Mouse (Mus musculus) adrenal gland, postnatal 25 days (tissue): ENCODE results near the gene Eef1akmt4. TPM values are rescaled to one million over a fixed set of nuclear protein-coding genes. Genes with fewer than 3 reads are reported as not detected.

Source experiments
- DNase-seq: peaks from one replicate; pipeline ENCODE4 v3.0.0; 2021; ENCODE audit warnings: mixed read lengths
- long read RNA-seq: library from polyadenylated mRNA; stranded (forward); transcript quantifications from one replicate; pipeline ENCODE4 v2.0.0, GENCODE M21; 2021
- total RNA-seq: library from RNA; stranded (reverse); gene quantifications from 2 replicates; pipeline ENCODE4 v1.2.3, GENCODE M21; 2021

Gene Eef1akmt4
- total RNA-seq, result 7.2 and 9.1 TPM in 2 replicates
- long read RNA-seq, transcript Eef1akmt4-201 (3 exons, 1,134 nt), result major isoform, 17 of 19 reads
- long read RNA-seq, partial matches to known transcripts, result 1 of 19 reads
- long read RNA-seq, other reads (novel, unspliced or antisense), result 1 of 19 reads

DNA sequence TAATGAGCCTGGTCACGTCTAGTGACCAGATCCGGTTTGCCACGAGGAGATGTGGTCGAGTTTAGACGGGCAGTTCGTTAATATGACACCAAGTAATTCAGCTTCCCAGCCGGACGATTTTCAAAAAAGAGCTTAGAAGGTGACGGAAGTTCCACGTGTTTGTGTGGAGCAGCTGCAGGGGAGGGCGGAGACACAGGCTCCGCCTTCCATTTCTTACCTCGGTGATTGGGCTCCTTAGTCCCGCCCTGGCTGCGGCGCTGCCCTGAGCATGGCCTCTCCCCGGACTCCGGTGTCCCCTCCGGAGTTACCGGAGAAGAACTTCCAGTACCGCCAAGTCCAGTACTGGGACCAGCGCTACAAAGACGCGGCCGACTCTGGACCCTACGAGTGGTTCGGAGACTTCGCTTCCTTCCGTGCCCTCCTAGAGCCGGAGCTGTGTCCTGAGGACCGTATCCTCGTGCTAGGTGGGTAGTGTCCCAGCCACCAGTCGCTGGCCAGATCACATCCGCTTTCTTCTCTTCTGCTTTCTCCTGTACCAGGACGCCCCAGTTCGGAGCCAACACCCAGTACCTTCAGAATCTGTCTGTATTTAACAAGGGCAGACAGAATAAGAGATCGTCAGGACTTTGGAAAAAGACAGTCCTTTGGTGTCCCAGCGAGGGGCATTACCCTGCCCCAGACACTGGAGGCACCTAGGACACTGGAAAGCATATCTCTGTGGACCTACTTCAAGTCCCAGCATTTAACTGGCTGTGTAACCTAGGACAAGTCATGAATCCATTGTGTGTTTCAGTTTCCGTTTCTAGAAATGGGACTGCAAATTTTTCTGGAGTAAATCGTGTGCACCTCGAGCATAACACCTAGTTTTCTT lies at the start of gene Eef1akmt4, which contains the start of the genes Gm49333 and Alg3:
Eef1akmt4 (plus strand) TSS at position 237 of the 871 bp plus-strand sequence.
Gm49333 (plus strand) TSS at position 254 of the 871 bp plus-strand sequence.
Alg3 (minus strand) TSS at position 379 of the 871 bp plus-strand sequence.
- peak; percentile 85 for DNase-seq

DNA sequence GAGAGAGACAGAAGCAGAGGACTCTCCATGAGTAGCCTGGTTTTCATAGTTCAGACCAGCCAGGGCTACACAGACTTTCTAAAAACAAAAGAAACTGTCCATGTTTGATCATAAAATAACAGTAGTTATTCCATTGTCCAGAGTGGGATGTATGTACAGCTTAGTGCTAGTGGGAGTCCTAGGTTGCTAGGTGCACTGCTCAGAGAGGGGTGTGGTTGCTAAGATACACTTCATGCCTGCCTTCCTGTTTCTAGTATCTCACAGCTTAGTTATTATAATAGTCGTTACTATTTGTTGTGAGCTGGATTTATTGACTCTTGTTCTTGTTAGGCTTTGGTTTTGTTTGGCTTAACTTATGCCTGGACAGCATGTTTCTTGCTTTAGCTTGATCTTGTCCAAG lies 46.3 kb upstream of the Eef1akmt4 start:
- DNase-seq, result no peak

DNA sequence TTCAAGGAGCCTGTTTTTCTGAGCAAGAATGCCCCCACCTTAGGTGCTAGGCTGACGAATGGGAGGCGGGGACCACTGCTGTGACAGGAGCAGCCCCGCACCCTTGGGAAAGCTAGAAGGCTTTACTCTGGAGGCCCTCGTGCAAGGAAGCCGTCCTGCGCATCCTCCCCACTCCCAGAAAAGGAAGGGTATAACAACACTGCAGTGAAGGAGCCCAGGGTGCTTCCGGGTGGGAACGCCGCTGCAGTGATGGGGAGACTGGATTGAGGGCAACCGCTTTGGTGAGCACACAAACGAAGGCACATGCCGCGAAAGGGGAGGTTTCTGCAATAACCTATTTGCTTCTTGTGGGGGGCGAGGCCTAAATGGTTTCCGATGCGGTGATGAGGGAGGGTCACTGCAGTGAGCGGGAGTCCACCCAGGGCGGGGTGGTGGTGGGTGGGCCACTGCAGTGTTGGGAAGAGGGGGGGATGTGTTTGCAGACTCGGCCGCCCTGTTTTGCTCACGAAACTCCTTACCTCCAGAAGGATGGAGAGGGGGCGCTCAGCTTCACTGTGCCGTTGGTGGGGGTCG lies 21.9 kb upstream of the Eef1akmt4 start, which contains the start of gene Vwa5b2:
Vwa5b2 (plus strand) TSS at position 106 of the 573 bp plus-strand sequence.
- no peak for DNase-seq

- peak; percentile 36 for DNase-seq
Observed at GRCm38 (mm10) chr16:20589939-20590679, 21.3 kb upstream of the Eef1akmt4 start.

DNA sequence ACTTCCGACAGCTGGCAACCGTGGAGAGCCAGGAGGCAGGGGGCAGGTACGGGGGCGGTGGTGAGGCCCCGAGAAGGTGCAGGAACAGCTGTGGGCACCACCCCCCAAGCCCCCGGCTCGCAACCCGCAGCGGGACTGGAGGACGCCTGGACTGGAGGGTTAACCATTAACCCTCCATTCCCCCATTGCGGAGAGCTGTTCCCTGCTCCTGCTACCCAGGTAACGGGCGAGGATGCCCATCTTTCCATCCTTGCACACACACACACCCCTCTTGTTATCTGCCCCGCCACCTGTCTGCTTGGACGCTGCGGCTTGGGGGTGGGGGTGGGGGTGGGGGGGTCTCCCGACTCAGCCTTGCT lies 20.7 kb upstream of the Eef1akmt4 start:
- no peak for DNase-seq

GRCm38 (mm10) chr16:20591076-20591705 lies 20.2 kb upstream of the Eef1akmt4 start:
- no peak for DNase-seq

- DNase-seq, result no peak
Observed at GRCm38 (mm10) chr16:20595060-20595673, 16.2 kb upstream of the Eef1akmt4 start.

DNA sequence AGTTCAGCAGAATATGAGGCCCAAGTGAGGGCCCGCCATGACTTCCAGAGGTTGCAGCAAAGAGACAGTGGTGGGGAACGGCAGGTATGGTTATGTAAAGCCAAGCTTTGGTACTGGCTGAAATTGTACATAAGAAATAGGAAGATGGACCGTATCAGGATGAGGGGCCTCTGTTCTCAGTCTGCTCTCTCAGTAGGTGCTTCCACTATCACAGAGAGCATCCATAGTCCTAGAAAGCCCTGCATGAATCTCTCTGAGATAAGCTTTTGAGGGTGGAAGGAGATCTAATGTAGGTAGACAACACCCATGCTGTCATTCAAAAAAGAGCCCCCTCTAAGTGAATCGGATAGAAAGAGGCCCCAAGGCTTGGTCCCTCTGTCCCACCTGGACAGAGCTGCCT lies 15.7 kb upstream of the Eef1akmt4 start:
- DNase-seq, result no peak

- DNase-seq, result no peak
Observed at GRCm38 (mm10) chr16:20596687-20597441, 14.5 kb upstream of the Eef1akmt4 start.

DNA sequence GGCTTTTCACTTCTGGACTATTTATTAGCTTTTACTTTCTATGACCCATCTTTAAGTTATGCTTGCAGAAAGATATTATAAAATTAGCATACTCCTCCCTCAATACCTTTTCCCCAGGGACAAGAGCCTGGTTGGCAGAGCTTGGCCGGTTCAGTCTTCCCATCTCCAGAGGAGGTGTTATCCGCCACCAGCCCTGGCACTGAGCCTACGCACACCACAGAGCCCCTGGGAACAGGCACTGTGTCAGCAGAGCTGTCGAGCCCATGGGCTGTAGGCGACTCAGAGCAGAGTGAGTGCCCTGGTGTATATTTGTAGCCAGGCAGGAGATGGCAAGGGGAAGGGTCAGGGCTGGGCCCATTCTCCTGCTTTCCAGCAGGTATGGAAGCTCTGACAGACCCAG lies 10.9 kb upstream of the Eef1akmt4 start:
- DNase-seq, result no peak

- DNase-seq, result no peak
Observed at GRCm38 (mm10) chr16:20604705-20605104, 6.7 kb upstream of the Eef1akmt4 start.

DNA sequence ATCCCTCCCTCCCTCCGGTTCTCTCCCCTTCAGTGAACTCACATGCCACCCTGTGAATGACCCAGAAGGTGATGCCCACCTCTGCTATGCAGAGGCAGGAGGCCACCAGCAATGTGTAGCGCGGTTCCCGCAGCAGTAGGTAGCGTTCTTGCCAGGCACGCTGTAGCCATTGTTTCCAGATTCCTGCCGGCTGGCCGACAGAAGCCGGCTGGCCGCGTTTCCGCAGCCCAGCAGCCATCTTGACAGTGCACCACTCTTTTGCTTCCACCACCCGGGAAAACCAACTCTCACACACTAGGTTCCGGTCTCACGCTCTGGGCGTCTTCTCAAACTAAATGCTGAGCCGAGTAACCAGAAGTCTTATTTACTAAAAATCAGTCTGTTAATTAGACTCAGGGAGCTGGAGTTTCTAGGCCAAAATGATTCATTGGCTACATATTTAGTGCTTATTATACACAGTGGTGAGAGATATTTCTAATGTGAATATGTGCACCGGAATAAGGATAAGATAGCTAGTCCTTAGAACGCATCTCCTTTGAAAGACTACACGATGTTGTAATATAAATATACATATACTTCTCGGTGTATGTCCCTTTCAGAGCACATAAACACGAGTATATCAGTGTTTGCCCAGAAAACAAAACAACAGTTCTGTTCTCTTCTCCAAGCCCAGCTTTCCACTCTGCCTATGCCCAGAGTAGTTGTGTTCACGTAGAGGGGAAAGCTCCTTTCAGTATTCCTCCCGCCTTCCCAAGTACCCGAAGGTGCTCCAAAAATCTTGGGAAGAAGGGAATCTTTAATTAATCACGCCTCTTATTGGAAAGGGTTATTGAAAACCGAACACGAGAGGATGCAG lies 664 bp upstream of the Eef1akmt4 start:
- peak; percentile 61 for DNase-seq

DNA sequence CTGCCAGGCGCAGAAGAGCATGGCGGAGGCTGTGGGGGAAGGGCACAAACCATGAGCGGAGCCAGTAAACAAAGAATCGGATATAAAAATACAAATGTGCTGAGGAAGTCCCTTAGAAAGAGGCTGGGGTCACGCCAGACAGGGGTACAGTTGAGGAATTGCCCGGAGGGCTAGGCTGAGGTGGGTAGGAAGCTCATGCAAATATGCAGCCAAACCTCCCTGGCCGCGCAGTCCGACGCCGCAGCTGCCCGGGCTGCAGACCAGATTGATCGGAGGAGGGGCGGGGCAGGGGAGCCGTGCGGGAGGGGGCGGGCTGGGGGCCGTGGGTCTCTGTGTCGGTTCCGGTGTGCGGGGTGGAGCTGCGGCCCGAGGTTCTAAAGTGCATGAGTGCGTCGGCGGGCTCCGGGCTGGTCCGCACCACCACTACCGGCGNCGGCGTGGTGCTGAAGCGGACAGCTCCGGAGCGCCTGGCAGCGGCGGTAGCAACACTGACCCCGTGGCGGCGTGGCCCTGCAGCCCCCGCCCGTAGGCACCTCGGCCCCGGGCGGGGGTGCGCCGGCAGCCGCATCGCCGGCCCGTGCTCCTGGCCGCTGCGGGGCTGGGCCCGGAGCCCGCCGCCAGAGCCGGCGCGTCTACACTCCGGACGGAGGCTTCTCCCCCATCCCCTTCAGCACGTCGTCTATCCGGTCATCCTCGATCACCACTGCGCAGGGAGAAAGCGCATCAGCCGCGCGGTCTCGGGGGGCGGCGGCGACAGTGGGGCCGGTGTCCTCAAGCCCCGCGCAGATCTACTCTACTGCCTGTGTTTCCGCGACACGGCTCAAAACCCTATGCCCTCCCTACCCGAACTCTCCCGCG lies 8.4 kb downstream of the Eef1akmt4 start:
- DNase-seq, result peak; percentile 56

- DNase-seq, result no peak
Observed at GRCm38 (mm10) chr16:20620399-20620735, 9.0 kb downstream of the Eef1akmt4 start.

GRCm38 (mm10) chr16:20620751-20621190 lies 9.4 kb downstream of the Eef1akmt4 start:
- no peak for DNase-seq

GRCm38 (mm10) chr16:20621191-20621990 lies 10.0 kb downstream of the Eef1akmt4 start, which contains the start of gene Camk2n2:
Gene Camk2n2, minus strand, starts transcription at chr16:20621287.
- DNase-seq, result peak; percentile 86

GRCm38 (mm10) chr16:20621991-20622685 lies 10.7 kb downstream of the Eef1akmt4 start:
- peak; percentile 88 for DNase-seq
